28 mouse cellular contexts compared by ENCODE assay signal in genomic region chr10:50762069-50762468, GRCm38 (mm10).
"Had no signal": no experiment of that assay in that cellular context is flagged by ENCODE, and none has a peak within 500 bp of the region (broad histone marks: within the 10 kb centered on the region; RNA-seq: fewer than 3 reads in every experiment).

No protein-coding gene starts in this region.

- ATAC-seq: hindbrain, embryonic 16.5 days; inflammation-experienced regulatory T-cells, adult 6 months; intestine, embryonic 15.5 days; intestine, postnatal 0 days had no signal

- DNase-seq: gastrocnemius, postnatal 14 days; gastrocnemius, postnatal 36 days; heart, adult 11 months; heart, adult 2 months; heart, postnatal 10 days; heart, postnatal 4 days; kidney, adult 18-20 months; kidney, adult 8-10 months; kidney, postnatal 10 days; kidney, postnatal 25 days; kidney, postnatal 4 days; liver; liver, embryonic 13.5 days had no signal

- H3K4me2 ChIP-seq: heart, embryonic 12.5 days; hindbrain, embryonic 12.5 days; hindbrain, embryonic 14.5 days; intestine, embryonic 15.5 days; limb, embryonic 12.5 days; liver, embryonic 11.5 days; liver, embryonic 13.5 days; liver, embryonic 15.5 days had no signal

- H3K9me3 ChIP-seq: heart, embryonic 10.5 days; heart, embryonic 12.5 days; hindbrain, embryonic 10.5 days; hindbrain, embryonic 12.5 days; intestine, embryonic 15.5 days; limb, embryonic 10.5 days; limb, embryonic 12.5 days; liver, embryonic 13.5 days; liver, embryonic 15.5 days had no signal

- H3K9ac ChIP-seq: heart, embryonic 12.5 days; hindbrain, embryonic 12.5 days; hindbrain, embryonic 14.5 days; intestine, embryonic 15.5 days; limb, embryonic 12.5 days; liver, embryonic 13.5 days; liver, embryonic 15.5 days had no signal

- H3K4me1 ChIP-seq: heart, embryonic 10.5 days; heart, embryonic 12.5 days; hindbrain, embryonic 10.5 days; intestine, embryonic 15.5 days; limb, embryonic 12.5 days; liver, embryonic 15.5 days had no signal

- H3K27me3 ChIP-seq: heart, embryonic 12.5 days; hindbrain, embryonic 12.5 days; intestine, embryonic 15.5 days; liver, embryonic 13.5 days; liver, embryonic 15.5 days had no signal

- H3K4me3 ChIP-seq: heart, adult 2 months; heart, embryonic 10.5 days; heart, embryonic 12.5 days; hindbrain, embryonic 10.5 days; hindbrain, embryonic 12.5 days; intestine, embryonic 15.5 days; layer of hippocampus, adult 2 months; left cerebral cortex, adult 2 months; limb, embryonic 10.5 days; limb, embryonic 12.5 days; liver, embryonic 13.5 days; liver, embryonic 15.5 days had no signal

- H3K36me3 ChIP-seq: heart, embryonic 10.5 days; hindbrain, embryonic 12.5 days; intestine, embryonic 15.5 days; limb, embryonic 10.5 days; limb, embryonic 12.5 days had no signal

- H3K27ac ChIP-seq: heart, adult 2 months; heart, embryonic 10.5 days; hindbrain, embryonic 10.5 days; hindbrain, embryonic 12.5 days; hindbrain, embryonic 14.5 days; intestine, embryonic 15.5 days; left cerebral cortex, adult 2 months; limb, embryonic 10.5 days; limb, embryonic 12.5 days; liver, embryonic 13.5 days; liver, embryonic 15.5 days had no signal
